Mouse (Mus musculus): ENCODE data around the gene Fam196b. TPM values are rescaled to one million over a fixed set of nuclear protein-coding genes. Genes with fewer than 3 reads are reported as not detected.

Gene Fam196b
- polyA plus RNA-seq, 1 experiment from 2014 or later: 1.4 TPM

- no peak overlapping the region for H3K9ac ChIP-seq
- peaks cover 12% of the 10 kb centered on the region for H3K4me1 ChIP-seq
- no peaks in the 10 kb centered on the region for H3K36me3 ChIP-seq (ENCODE audit: poor library complexity, severe bottlenecking)
- no peaks in the 10 kb centered on the region for H3K27me3 ChIP-seq
- no peak overlapping the region for H3K4me2 ChIP-seq
- no peak overlapping the region; the same call in 1 of the 2 replicates for H3K27ac ChIP-seq
- ATAC-seq: peak; percentile 95
- WGBS: 20% methylated on average over 1 of the region's 1 CpGs
- no peaks in the 10 kb centered on the region for H3K9me3 ChIP-seq (replicated peaks)
- H3K4me3 ChIP-seq: no peak overlapping the region
Measured at GRCm38 (mm10) chr11:34385001-34385688, 70.5 kb downstream of the Fam196b start.

DNA sequence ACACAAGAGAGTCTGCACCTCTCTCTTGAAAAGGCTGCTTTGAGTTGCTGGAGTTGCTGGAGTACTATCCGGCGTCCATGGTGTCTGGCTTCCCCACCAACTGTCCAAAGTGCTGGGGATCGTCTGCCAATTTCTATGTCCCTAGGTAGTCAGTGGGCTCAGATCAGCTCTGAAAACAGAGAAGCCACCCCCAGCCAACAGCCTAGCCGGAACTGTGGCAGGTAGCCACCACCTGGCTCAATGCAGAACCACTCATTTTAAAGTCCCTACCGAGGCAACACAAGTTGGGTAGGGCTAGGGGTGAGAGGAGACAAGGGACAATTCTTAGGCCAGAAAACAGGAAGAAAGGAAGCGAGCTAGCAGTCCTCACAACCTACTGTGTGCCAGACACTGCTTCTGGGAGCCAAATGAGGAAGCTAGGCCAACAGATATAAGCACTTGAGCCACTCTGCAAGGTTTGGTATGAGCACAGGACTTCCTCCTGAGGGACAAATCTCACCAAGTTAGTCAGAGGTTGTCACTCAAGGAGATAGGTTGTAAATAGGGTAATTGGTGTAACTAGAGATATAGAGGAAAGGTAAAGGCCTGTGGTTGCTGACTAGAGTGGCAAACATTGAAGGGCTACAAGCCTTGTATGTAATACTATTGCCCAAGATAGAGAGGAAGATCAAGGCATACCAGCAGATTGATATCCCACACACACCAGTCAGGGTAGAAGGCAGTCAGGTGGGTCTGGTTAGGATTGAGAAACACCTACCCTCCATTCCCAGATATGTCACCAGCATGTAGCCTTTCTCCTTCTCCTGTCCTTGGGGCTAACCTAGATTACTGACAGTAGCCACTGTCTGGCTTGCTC, 74.9 kb downstream of the Fam196b start:
- no peak overlapping the region for H3K4me3 ChIP-seq
- H3K27me3 ChIP-seq: no peaks in the 10 kb centered on the region
- no peaks in the 10 kb centered on the region for H3K9me3 ChIP-seq (replicated peaks)
- no peak overlapping the region for H3K27ac ChIP-seq
- ATAC-seq: no peak
- H3K4me1 ChIP-seq: peaks cover 12% of the 10 kb centered on the region
- 88% methylated on average over 6 of the region's 6 CpGs for WGBS
- no peak overlapping the region for H3K9ac ChIP-seq
- H3K4me2 ChIP-seq: no peak overlapping the region
- no peaks in the 10 kb centered on the region for H3K36me3 ChIP-seq (ENCODE audit: poor library complexity, severe bottlenecking)

- 66% methylated on average over 4 of the region's 4 CpGs for WGBS
- H3K9ac ChIP-seq: no peak overlapping the region
- no peak overlapping the region for H3K4me3 ChIP-seq
- no peak for ATAC-seq
- H3K4me1 ChIP-seq: no peaks in the 10 kb centered on the region
- H3K4me2 ChIP-seq: no peak overlapping the region
- H3K27me3 ChIP-seq: no peaks in the 10 kb centered on the region
- no peaks in the 10 kb centered on the region for H3K9me3 ChIP-seq (replicated peaks)
- no peak overlapping the region for H3K27ac ChIP-seq
- H3K36me3 ChIP-seq (ENCODE audit: poor library complexity, severe bottlenecking): no peaks in the 10 kb centered on the region
Measured at GRCm38 (mm10) chr11:34392105-34392504, 77.5 kb downstream of the Fam196b start.

GRCm38 (mm10) chr11:34395802-34396201, 81.2 kb downstream of the Fam196b start:
- 90% methylated on average over 3 of the region's 3 CpGs for WGBS
- no peak for ATAC-seq

DNA sequence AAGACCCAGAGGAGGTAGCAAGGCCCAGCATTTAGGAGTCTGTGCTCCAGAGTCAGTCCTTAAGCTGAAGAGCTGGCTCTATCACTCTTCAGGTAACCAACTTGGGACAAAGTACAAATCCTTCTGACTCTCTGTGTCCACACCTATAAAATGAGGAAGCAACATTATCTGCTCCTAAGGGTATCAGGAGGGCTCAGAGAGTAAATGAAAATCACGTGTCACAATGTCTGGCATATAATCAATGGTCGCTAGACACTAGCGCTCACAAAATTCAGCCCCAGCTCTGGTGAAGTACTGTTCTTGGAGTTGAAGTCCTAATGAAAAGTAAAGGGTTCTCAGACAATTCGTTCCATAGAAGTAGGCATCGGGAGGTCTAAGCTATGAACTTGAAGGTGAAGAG, 83.0 kb downstream of the Fam196b start:
- no peaks in the 10 kb centered on the region for H3K27me3 ChIP-seq
- no peak overlapping the region for H3K4me3 ChIP-seq
- H3K27ac ChIP-seq: no peak overlapping the region
- no peaks in the 10 kb centered on the region for H3K9me3 ChIP-seq (replicated peaks)
- H3K9ac ChIP-seq: no peak overlapping the region
- no peak for ATAC-seq
- WGBS: 89% methylated on average over 5 of the region's 5 CpGs
- no peak overlapping the region for H3K4me2 ChIP-seq
- H3K4me1 ChIP-seq: no peaks in the 10 kb centered on the region
- no peaks in the 10 kb centered on the region for H3K36me3 ChIP-seq (ENCODE audit: poor library complexity, severe bottlenecking)

More at GRCm38 (mm10) chr11:34395802-34396201, 81.2 kb downstream of the Fam196b start:
- no peaks in the 10 kb centered on the region for H3K4me1 ChIP-seq
- no peak overlapping the region for H3K4me2 ChIP-seq
- no peak overlapping the region for H3K27ac ChIP-seq
- no peaks in the 10 kb centered on the region for H3K36me3 ChIP-seq (ENCODE audit: poor library complexity, severe bottlenecking)
- H3K9me3 ChIP-seq (replicated peaks): no peaks in the 10 kb centered on the region
- no peak overlapping the region for H3K4me3 ChIP-seq
- H3K9ac ChIP-seq: no peak overlapping the region
- H3K27me3 ChIP-seq: no peaks in the 10 kb centered on the region

DNA sequence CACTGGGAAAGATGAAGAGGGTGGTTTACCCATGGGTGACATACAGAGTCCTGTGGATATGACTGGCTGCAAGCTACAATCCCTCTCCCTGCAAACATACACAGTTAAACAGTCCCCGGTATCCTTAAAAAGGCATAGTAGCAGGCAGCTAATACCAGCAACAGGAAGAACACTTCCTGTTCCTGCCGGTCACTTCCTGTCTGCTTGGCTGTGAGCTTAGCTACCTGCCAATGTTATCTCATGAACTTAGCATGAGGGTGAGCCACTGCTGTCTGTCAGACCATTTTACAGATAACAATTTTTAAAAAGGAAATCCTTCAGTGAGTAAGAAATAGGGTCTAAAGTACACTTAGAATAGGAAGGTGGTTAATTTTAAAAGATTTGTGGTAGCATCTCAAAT, 83.9 kb downstream of the Fam196b start:
- Histone ChIP-seq H3K4me3 (no peak overlapping the region), H3K4me1 (no peaks in the 10 kb centered on the region), H3K9me3 (replicated peaks) (no peaks in the 10 kb centered on the region), H3K36me3 (ENCODE audit: poor library complexity, severe bottlenecking) (no peaks in the 10 kb centered on the region), H3K9ac (no peak overlapping the region), H3K4me2 (no peak overlapping the region), H3K27ac (no peak overlapping the region), H3K27me3 (no peaks in the 10 kb centered on the region)
- no peak for ATAC-seq
- 93% methylated on average over 2 of the region's 2 CpGs for WGBS

- 85% methylated on average over 8 of the region's 8 CpGs for WGBS
- no peak for ATAC-seq
- no peaks in the 10 kb centered on the region for H3K9me3 ChIP-seq (replicated peaks)
- H3K27me3 ChIP-seq: no peaks in the 10 kb centered on the region
- 0 out of 2 replicates have a peak, but pooled peaks cover 2% of the 10 kb centered on the region for H3K4me1 ChIP-seq
- no peaks in the 10 kb centered on the region for H3K36me3 ChIP-seq (ENCODE audit: poor library complexity, severe bottlenecking)
- no peak overlapping the region for H3K4me2 ChIP-seq
- H3K27ac ChIP-seq: no peak overlapping the region
- H3K4me3 ChIP-seq: no peak overlapping the region
- H3K9ac ChIP-seq: no peak overlapping the region
Measured at GRCm38 (mm10) chr11:34401343-34401742, 86.7 kb downstream of the Fam196b start.

DNA sequence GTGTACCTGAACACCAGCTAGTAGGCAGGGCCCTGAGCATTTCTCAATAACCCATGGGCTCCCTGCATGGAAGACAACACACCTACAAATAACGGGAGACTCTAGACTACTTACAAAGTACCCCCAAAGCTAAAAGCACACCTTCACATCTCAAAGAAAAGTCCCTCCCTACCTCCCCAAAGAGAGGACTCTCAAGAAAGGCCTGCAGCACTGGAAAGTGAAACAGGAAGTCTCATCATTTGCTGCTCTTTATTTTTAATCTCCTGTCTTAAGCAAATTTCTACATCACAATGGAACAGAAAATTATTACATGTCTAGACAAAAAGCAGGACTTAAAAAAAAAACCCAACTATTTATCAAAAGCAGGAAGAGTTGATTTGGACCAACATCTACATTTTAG, 90.7 kb downstream of the Fam196b start:
- no peak overlapping the region for H3K9ac ChIP-seq
- H3K4me1 ChIP-seq: peaks cover 10% of the 10 kb centered on the region; the same call in 1 of the 2 replicates
- no peaks in the 10 kb centered on the region for H3K27me3 ChIP-seq
- no peak overlapping the region for H3K27ac ChIP-seq
- H3K36me3 ChIP-seq (ENCODE audit: poor library complexity, severe bottlenecking): no peaks in the 10 kb centered on the region
- no peak overlapping the region for H3K4me2 ChIP-seq
- H3K9me3 ChIP-seq (replicated peaks): no peaks in the 10 kb centered on the region
- ATAC-seq: no peak
- H3K4me3 ChIP-seq: no peak overlapping the region
- 88% methylated on average over 1 of the region's 1 CpGs for WGBS

DNA sequence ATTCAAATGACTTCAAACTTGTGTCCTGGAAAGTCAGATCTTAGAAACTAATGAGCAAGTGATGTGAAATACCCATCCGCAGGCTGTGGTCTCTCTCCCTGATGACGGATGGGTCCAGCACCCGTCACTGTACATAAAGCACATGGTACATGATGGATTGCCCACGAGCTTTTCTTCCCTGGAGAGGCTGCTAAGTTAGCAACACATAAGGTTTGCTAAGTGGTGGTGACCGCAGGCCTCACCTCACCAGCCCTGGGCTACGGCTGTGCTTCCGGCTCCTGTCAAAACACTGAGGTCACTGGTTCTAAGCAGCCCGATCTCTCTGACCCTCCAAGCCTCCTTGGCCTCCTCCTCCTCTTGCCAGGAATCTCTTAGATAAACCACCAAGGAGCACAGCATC, 91.7 kb downstream of the Fam196b start:
- Histone ChIP-seq H3K27ac (no peak overlapping the region), H3K9ac (no peak overlapping the region), H3K36me3 (ENCODE audit: poor library complexity, severe bottlenecking) (no peaks in the 10 kb centered on the region), H3K9me3 (replicated peaks) (no peaks in the 10 kb centered on the region), H3K4me2 (no peak overlapping the region), H3K4me1 (peaks cover 10% of the 10 kb centered on the region; the same call in 1 of the 2 replicates), H3K4me3 (no peak overlapping the region), H3K27me3 (no peaks in the 10 kb centered on the region)
- WGBS: 79% methylated on average over 8 of the region's 8 CpGs
- peak; percentile 45; the same call in 1 of the 2 replicates for ATAC-seq

- no peak overlapping the region for H3K27ac ChIP-seq
- no peak for ATAC-seq
- WGBS: 17% methylated on average over 5 of the region's 5 CpGs
- H3K9me3 ChIP-seq (replicated peaks): no peaks in the 10 kb centered on the region
- no peak overlapping the region for H3K4me2 ChIP-seq
- H3K4me3 ChIP-seq: no peak overlapping the region
- no peaks in the 10 kb centered on the region for H3K36me3 ChIP-seq (ENCODE audit: poor library complexity, severe bottlenecking)
- H3K4me1 ChIP-seq: peaks cover 10% of the 10 kb centered on the region; the same call in 1 of the 2 replicates
- H3K9ac ChIP-seq: no peak overlapping the region
- no peaks in the 10 kb centered on the region for H3K27me3 ChIP-seq
Measured at GRCm38 (mm10) chr11:34406850-34407249, 92.2 kb downstream of the Fam196b start.

DNA sequence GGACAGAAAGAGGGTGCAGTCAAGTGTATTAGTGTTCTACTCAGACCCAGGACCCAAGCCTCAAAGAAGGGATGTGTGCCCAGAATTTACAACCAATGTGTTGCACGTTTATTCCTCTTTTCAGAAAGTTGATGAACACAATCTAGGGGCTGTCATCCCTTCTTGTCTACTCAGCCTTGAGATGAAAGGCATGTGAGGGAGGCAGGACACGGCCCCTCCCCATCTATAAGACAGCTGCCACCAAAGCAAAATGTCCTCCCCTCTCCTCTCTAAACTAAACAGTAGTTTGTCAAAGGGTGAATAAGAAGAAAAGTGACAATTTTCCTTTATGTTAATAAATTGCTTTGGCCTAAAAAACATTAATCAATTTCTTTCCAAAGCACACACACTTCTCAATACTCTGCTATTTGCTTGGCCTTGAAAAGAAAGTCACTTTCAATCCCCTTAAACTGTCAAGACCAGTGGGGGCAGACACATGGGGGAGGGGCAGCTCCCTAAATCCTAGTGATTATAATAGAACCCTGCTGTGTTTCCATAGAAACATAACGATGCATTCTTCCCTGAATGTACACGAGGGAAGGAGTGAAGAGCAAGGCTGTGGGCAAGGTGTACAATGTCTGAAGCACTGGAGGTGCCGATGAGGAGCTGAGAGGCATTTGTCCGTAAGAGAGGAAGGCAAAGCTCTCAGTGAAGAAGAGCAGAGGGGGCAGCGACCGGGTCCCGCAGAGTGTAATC, 101.4 kb downstream of the Fam196b start:
- H3K27ac ChIP-seq: no peak overlapping the region
- H3K27me3 ChIP-seq: no peaks in the 10 kb centered on the region; the same call in 1 of the 2 replicates
- peak; percentile 57; the same call in 1 of the 2 replicates for ATAC-seq
- 0 out of 2 replicates have a peak overlapping the region, but pooled peaks have one; percentile 12 for H3K9ac ChIP-seq
- no peaks in the 10 kb centered on the region for H3K9me3 ChIP-seq (replicated peaks)
- H3K4me1 ChIP-seq: peaks cover 12% of the 10 kb centered on the region
- peak overlapping the region; percentile 14; the same call in 1 of the 2 replicates for H3K4me2 ChIP-seq
- H3K36me3 ChIP-seq (ENCODE audit: poor library complexity, severe bottlenecking): no peaks in the 10 kb centered on the region
- 19% methylated on average over 9 of the region's 9 CpGs for WGBS
- no peak overlapping the region for H3K4me3 ChIP-seq

DNA sequence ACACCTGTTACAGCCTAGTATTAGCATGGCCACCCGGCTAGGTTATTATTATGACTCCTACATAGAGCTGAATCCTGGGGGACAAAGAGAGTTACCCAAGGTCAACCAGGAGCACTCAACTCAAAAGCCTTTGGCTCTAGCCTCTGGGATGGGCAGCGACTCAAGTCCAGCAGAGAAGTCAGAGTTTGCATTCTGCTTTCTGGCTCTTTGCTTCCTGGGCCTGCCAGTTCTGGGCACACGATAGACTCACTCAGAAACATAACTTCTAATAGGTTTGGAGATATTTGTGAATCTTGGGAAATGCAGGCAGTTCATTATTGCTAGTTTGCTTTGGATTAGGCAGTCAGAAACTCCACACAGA, 102.0 kb downstream of the Fam196b start:
- H3K36me3 ChIP-seq (ENCODE audit: poor library complexity, severe bottlenecking): no peaks in the 10 kb centered on the region
- no peaks in the 10 kb centered on the region; the same call in 1 of the 2 replicates for H3K27me3 ChIP-seq
- H3K27ac ChIP-seq: no peak overlapping the region
- peak; percentile 15; the same call in 1 of the 2 replicates for ATAC-seq
- peaks cover 12% of the 10 kb centered on the region for H3K4me1 ChIP-seq
- no peaks in the 10 kb centered on the region for H3K9me3 ChIP-seq (replicated peaks)
- 58% methylated on average over 3 of the region's 3 CpGs for whole genome bisulfite sequencing
- peak overlapping the region; percentile 14; the same call in 1 of the 2 replicates for H3K4me2 ChIP-seq
- no peak overlapping the region for H3K9ac ChIP-seq
- no peak overlapping the region for H3K4me3 ChIP-seq

Data from forebrain, embryonic 13.5 days (tissue).